Mouse (Mus musculus): Measurements from ENCODE around the gene Ugt2b35. TPM values are rescaled to one million over a fixed set of nuclear protein-coding genes. Genes with fewer than 3 reads are reported as not detected.
"Not testable (repeated sequence)": the region's sequence is repeated elsewhere in the genome, so short reads cannot be mapped to it uniquely, and the experiment has no call there.

Ugt2b35 gene
- under 1 TPM in 1 of 2 experiments, not detected in 1; 0.10 TPM for total RNA-seq (2021)
- long read RNA-seq, experiment 1 = 0 reads
- long read RNA-seq, experiment 2 = 0 reads

DNA sequence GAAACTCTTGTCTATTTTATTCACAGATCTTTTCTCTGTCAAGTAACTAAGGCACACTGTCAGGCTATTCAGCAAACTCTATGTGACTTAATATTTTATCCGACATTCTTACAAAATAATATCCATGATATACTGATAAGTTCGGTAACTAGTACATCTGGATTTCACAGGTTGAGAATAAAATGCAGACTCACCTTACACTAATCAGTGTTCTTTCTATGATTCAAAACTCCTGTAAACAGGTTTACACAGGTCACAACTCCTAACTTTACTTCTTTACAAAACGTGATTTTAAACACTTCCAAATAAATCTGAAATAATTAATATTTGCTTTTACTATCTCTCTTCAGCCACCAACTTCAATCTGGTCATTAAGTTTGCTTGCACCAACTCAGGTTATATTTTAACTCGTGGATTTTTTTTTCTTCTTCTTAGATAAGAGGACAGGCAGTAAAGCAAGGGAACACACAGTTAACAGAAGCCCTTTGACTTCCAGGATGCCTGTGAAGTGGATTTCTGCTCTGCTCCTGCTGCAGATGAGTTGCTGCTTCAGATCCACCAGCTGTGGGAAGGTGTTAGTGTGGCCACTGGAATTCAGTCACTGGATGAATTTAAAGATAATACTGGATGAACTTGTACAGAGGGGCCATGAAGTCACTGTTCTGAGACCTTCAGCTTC, at the start of gene Ugt2b35:
Gene Ugt2b35, plus strand, starts transcription at position 466 of the 679 bp plus-strand sequence.
- no peak for DNase-seq (ENCODE audit: low spot score in 2 of 2)

- no peak for DNase-seq (ENCODE audit: low spot score in 2 of 2)
Observed at GRCm38 (mm10) chr5:86960504-86960903, 40.2 kb upstream of the Ugt2b35 start.

DNA sequence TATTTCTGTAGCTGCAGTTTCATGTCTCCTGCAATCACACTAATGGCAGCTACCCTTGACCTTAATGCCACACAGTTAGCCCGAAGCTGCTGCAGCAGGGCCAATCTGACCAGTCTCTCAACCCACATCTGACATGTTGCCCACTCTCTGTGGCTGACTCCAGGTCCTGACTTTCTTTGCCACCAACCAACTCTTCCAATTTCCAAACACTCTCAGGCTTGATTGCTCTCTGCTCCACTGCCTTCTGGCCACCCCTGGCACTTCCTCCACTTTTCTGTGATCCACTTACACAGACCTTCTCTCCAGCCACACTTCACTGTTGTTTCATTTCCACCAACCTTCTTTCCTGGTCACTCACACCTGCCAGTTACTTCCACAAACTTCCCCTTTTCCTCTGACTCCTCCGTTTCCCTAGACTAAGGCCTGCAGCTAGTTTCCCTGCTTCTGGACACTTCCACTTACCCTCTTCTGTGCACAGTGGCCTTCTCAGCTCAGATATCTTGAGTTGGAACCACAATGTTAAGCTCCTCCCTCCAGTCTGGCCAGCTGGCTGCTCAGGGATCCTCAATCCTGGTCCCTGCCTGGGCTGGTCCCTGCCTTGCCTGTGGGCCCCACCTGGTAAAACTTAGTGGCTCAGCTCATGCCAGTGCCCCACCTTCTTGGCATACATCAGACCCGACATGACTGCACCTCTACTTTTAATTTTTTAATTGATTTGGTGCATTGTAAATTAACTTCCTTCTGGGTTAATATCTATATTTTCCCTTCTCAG, 38.9 kb upstream of the Ugt2b35 start:
- no peak for DNase-seq (ENCODE audit: low spot score in 2 of 2)

- DNase-seq (ENCODE audit: low spot score in 2 of 2) = not testable (repeated sequence)
Observed at GRCm38 (mm10) chr5:86962849-86963248, 37.8 kb upstream of the Ugt2b35 start.

- DNase-seq (ENCODE audit: low spot score in 2 of 2) = not testable (repeated sequence)
Observed at GRCm38 (mm10) chr5:86967271-86967670, 33.4 kb upstream of the Ugt2b35 start.

- DNase-seq (ENCODE audit: low spot score in 2 of 2) = no peak
Observed at GRCm38 (mm10) chr5:87004735-87005134, 4.1 kb downstream of the Ugt2b35 start.

DNA sequence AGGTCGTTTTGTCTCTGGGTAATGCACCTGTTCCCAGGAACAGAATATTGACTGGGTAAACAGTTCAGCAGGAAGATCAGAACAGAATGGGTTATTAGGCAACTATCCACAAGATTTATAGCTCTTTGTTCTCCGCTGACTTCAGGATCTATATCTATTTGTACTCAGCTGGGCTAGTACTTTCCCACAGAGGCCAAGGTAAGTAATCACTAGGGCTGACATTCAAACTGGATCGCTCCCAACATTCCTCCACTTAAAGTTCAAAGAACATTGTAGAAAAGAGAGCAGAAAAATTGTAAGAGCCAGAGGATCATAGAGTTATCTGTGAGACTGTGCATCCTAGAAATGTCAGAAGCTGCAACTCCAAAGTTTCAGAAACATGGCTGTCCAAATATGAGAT, 14.8 kb downstream of the Ugt2b35 start:
- DNase-seq (ENCODE audit: low spot score in 2 of 2) = no peak

GRCm38 (mm10) chr5:87027359-87027758, 26.7 kb downstream of the Ugt2b35 start:
- DNase-seq (ENCODE audit: low spot score in 2 of 2) = no peak

GRCm38 (mm10) chr5:87030624-87031023, 30.0 kb downstream of the Ugt2b35 start:
- no peak for DNase-seq (ENCODE audit: low spot score in 2 of 2)

Other genes starting within 250 kb of the Ugt2b35 start
- gene Ythdc1, start 196.6 kb upstream of the Ugt2b35 start, total RNA-seq (2021) = 10 to 100 TPM; 58.3 to 72.1 TPM
- under 1 TPM in 1 of 2 experiments, not detected in 1; 0.23 TPM for gene Ugt2b34, start 93.9 kb upstream of the Ugt2b35 start, total RNA-seq (2021)
- not detected for gene Ugt2b1, start 74.3 kb upstream of the Ugt2b35 start, total RNA-seq (2021)
- not detected for gene Ugt2b36, start 91.7 kb downstream of the Ugt2b35 start, total RNA-seq (2021)
- not detected for gene Ugt2b5, start 139.5 kb downstream of the Ugt2b35 start, total RNA-seq (2021)